Mouse (Mus musculus): ENCODE data around the gene Pex6.

GRCm38 (mm10) chr17:46763544-46763943, 52.3 kb downstream of the Pex6 start, which contains the start of gene Ptcra:
- TF ChIP-seq CTCF (IDR thresholded peaks at IDR 0.05) (no peak), EP300 (IDR thresholded peaks at IDR 0.05) (no peak)

All from lung, postnatal 0 days (tissue).